Mouse (Mus musculus) layer of hippocampus, adult 18-20 months (tissue): ENCODE measurements around the gene Qrich2. TPM values are rescaled to one million over a fixed set of nuclear protein-coding genes. Genes with fewer than 3 reads are reported as not detected.

Experiments used
- DNase-seq, 2 experiments: peaks; one replicate each; pipeline ENCODE4 v3.0.0; 2022; ENCODE audit warnings: low spot score in 2 of 2
- total RNA-seq, 2 experiments: library from RNA; stranded (reverse); gene quantifications; 2 replicates each; pipeline ENCODE4 v1.2.3; 2021

Qrich2 gene
- total RNA-seq, 2 experiments from 2014 or later: not detected

DNA sequence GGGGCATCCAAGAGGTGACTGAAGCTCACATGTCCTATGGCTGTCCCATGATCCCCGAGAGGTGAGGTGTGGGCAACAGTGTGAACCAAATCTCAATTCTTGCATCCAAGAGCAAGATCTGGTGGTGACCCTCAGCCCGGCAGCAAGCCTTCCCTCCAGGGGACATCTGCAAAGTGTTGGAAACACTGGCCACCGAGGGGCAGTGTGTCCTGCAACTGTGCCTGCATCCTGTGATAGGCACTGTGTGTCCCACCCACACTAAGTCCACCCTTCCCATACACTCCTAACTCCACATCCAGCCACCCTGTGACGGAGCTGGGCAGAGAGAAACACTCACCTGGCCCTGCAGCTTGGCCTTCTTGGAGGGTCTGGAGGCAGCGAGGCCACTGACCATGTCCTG is 18.2 kb downstream of the Qrich2 start:
- no peak for DNase-seq

GRCm38 (mm10) chr11:116446308-116446887 is 19.6 kb downstream of the Qrich2 start:
- DNase-seq: no peak

GRCm38 (mm10) chr11:116445596-116446307 is 20.3 kb downstream of the Qrich2 start:
- peak; percentile 81 to 96 for DNase-seq

DNA sequence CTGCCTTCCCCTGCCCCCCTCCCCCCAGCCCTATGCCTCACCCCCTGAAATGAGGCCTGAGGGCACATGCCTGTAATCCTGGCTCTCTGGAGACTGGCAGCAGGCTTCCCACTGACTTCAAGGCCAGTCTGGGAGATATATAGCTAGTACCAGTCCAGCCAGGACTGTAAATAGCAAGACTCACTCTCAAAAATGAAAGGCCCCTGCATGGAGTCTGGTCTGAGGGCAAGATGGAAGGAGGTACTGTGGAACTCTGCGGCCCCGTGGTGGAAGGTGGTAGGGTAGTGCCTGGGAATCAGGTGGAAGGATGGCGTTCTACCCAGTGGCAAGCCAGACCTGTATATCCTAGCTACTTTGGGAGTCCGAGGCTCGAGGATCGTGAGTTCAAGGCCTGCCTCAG is 22.1 kb downstream of the Qrich2 start:
- no peak for DNase-seq

DNA sequence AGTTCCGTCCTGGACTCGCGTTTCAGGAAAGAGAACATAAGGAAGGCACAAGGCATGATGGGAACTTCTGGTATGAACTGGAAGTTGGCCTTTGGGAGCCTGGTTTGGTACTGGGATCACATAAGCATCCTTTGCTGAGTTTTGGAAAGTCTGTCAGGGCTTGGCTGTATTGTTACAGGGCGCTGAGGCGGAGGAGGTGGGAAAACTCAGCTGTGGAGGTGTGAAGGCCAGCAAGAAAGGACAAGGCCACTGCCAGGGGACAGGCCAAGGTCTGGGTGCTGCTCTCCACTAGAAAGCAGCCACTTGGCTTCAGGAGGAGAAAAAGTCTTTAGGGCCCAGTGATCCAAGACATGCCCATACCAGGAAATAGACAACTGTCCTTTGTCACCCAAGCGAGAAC is 22.7 kb downstream of the Qrich2 start:
- no peak for DNase-seq

DNA sequence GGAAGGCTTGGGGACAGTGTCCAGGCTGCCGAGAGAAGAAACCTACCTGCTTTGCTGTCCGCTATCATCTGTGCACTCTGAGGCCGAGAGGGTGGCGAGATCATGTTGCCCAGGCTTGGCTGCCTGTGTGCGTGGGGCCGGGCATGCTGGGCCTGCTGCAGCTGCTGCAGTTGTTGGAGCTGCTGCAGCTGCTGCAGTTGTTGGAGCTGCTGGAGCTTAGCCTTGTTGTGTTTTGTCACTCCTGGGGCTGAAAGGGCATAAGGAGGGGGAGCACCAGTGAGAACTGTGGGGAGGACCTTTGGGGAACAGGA is 23.2 kb downstream of the Qrich2 start:
- DNase-seq: no peak

DNA sequence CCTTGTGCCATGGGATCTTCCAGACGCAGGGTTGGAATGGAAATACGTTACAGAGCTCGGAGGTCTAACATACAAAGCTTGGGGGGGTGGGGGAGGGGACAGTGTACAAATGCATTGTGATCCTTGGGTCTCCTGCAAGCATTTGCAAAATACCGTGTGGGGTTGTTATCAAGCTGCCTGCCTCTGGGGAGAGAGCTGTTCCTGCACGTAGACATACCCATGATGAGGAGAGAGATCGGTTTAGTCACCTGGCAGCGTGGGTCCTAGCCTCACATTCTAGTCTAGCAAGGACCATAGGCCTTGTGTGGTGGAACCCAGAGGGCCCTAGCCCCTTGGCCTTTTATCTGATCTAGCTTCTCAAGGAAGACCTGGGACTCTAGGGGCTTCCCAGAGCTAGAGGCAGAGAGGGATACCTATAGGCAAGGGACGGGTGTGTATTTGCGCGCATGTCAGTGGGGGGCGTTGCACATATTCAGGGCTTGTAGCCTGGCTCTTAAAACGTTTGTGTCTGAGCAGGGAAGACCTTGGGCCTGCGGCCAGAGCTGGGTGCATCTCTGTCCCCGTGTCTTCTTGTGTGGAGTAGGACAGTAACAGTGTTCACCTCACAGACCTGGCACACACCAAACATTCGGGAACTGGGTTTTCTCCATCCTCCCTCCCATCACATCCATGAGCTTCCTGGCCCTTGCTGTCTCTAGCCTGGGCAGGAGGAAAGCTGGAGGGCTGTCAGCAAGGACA is 23.7 kb downstream of the Qrich2 start:
- DNase-seq: no peak

DNA sequence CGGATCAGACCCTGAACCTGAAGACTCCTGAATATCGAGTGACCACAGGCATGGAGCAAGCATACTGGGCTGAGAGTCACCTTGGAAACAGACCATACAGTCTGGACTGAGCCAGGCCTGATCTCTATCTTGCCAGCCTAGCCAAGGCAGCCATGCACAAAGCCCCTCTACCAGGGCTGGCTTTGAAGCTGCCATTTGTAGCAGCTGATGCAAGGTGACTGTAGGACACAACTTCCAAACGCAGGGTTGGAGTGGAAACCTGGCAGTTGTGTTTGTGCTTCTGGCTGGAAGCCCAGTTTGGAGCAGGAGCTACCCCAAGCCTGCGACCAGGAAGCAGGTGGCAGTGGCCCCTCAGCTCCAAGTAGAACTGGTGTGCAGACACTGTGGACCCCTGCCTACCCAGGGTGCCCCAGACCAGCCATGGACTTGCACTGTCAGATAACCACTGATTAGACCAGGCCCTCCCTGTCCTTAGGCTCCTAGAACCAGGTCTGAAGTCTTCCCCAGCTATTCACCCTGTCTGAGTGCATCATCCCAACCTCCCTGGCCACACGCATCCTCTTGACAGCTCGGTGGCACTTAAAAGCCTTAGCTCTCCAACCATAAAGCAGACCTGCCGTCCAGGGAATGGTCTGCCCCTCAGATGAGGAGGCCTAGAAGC is 25.5 kb downstream of the Qrich2 start:
- DNase-seq: no peak

DNA sequence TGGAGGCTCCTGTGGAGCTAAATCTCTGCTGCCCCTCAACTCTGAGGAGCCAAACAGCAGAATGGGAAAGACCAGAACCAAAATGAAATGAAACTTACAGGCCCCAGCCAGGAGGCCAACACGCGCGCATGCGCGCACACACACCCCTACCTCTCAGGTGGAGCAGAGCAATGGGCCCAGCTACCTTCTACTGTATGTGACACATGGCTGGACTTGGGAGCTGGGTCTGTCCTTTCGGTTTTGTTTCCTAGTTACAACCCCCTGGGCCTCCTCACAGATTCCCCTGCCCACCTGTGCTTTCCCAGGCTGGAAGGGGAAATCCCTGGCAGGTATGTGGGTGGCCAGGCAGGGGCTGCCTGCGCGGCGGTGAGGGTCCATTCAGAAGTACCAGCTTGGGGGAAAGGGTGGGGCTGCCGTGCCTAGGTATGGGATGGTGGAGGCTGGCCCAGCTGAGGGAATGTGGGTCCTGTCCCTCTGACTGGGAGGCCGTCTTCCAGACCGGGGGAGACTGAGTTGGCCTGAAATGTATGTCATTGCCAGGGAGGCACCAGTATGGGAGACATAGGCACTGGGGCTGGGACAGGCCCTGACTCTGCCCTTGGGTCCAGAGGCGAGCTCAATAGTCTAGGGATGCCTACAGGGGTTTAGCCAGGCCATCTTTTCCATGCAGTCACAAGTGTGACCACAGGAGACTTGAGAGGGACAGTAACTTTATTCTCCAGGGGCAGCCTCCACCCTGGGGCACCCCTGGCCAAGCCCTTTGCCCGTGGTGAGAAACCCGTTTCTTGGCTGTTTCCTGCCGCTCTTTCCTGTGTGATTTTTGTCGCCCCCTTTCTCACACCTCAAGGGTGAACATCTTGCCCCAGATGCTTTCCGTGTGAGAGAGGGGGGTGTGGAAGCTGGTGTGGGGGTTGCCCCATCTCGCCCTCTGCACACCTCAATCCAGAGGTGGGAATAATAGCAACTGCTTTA is 26.5 kb downstream of the Qrich2 start:
- DNase-seq: no peak

GRCm38 (mm10) chr11:116437541-116437940 is 28.5 kb downstream of the Qrich2 start:
- DNase-seq: no peak

DNA sequence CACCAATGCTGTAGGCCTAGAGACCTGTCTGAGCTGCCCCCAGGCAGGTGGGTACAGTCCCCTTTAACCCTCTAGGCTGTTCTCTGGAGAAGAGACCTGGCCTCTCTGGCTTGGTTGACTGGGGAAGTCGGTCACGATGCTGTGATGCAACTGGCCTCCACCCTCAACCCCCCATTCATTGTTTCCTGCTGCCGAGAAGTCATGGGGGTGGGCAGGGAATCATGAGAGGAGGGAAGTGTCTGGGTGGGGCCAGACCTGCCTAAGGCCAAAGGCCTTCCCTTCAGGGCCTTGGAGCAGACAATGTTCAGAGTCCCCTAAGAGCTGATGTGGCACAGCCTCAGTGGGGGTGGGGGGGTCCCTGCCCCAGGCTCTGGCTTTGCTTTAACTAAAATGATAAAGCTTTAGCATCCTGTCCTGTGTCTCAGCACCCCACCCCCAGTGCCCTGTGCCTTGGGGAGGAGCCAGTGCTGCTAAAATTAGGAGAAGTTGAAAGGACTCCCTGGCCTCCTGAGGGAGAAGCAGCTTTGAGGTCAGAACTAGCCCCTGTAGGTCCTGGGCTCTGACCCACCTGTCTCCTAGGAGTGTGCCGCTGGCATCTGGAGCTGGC is 29.2 kb downstream of the Qrich2 start:
- no peak for DNase-seq

GRCm38 (mm10) chr11:116435992-116436724 is 29.9 kb downstream of the Qrich2 start:
- DNase-seq: no peak

GRCm38 (mm10) chr11:116434967-116435752 is 30.9 kb downstream of the Qrich2 start:
- no peak for DNase-seq

DNA sequence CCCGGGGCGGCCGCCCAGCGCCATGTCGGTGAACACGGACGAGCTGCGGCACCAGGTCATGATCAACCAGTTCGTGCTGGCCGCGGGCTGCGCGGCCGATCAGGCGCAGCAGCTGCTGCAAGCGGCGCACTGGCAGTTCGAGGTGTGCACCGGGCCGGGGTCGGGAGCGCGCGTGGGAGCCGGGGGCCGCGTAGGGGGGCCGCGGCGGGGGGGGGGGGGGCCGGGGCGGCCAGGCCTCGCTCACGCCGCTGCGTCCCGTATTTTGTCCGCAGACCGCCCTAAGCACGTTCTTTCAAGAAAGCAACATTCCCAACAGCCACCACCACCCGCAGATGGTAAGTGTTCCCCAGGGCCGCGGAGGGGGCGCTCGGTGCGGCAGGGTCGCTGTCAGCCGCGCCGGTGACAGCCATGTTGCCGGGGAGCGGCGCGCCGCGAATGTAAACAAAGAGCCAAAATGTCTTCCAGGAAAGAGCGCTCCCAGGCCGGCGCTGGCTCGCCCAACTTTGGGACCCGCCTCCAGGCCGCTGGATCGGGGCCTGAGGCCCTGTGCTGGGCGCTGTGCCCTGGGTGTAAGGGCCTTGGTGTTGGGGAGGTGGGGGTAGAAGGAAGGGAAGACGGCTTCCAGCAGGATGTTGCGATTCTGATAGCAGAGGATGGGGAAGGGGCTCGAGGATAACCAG is 31.6 kb downstream of the Qrich2 start:
- DNase-seq: peak in 1 of 2 experiments; percentile 64

DNA sequence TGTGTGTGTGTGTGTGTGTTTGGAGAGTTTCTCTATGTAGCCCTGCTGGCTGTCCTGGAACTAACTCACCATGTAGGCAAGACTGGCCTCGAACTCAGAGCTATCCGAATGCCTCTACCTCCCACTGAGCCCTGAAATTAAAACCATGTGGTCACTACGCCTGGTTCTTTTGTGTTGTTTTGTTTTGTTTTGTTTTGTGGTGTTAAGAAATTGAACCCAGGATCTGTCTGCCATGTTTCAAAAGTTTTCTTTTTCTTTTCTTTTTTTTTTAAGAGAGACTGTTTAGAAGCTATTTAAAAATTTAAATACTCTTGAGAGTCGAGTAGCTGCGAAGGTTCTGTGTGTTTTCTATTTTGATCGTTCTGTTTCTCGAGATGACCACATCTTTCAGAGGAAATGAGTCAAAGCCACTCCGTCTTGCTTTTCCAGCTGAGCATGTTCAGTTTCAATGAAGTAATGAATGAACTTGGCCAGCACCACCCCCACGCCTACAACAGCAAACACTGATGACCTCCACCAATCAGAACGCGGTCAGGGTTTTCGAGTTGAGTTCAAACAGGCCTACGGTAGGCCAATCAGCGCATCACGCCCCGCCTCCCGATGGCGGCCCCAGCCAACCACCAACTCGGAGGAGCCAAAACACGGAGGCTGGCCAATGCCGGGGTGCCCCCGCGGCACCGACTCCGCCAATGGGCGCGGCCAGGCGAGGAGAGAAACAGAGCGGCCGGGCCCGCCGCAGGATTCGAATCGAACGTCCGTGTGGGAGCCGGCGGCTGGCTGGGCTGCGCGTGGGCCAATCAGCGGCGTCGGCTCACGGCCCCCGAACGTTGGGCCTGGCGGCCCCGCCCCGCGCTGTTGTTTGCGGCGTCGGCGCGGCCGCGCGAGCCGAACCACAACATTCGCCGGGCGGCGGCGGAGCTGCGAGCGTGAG is 32.4 kb downstream of the Qrich2 start, which contains the start of gene Ubald2:
Gene Ubald2 (plus strand): TSS at position 739 of the 931 bp plus-strand sequence.
- DNase-seq: peak; percentile 99

DNA sequence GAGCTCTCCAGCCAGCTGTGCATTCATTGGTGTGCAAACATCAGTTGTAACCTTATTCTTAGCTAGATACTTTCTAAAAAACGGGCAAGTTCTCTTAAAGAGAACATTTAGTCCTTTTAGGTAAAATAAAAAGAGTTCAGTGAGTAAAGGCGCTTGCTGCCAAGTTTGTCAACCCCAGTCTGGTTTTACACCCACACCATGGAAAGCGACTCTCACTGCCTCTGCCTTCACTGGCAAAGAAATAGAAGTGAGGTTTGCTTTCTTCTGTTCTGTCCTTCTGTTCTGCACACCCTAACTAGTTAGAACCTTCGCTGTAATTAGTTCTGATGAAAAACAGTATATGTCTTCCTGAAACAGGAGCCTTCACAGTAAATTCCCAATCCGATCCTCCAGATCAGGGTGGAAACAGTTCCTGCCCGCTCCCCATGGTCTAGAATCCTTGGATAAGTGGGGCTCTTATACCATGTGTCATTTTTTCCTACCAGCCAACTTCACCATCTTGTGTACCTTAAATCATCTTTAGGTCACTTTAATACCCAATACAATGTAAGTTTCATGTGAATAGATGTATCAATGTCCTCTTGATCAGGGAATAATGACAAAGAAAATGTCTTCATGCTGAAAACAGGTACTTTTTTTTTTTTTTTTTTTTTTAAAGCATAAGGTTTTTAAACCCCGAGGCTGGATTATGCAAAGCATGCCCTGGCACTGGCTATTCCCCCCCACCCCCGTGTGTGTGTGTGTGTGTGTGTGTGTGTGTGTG is 33.3 kb downstream of the Qrich2 start:
- DNase-seq: peak; percentile 66 to 79
